Mouse (Mus musculus): ENCODE data around the gene Dmrta1.
A peak's percentile ranks its signal among the peaks of the same experiment; 100 is the strongest.
"Not testable (repeated sequence)": the region's sequence is repeated elsewhere in the genome, so short reads cannot be mapped to it uniquely, and the experiment has no call there.

Dmrta1 gene

GRCm38 (mm10) chr4:89679195-89679594, at the start of gene Dmrta1:
TSS of gene Dmrta1 (plus strand) at chr4:89679436.
- no peak for DNase-seq

DNA sequence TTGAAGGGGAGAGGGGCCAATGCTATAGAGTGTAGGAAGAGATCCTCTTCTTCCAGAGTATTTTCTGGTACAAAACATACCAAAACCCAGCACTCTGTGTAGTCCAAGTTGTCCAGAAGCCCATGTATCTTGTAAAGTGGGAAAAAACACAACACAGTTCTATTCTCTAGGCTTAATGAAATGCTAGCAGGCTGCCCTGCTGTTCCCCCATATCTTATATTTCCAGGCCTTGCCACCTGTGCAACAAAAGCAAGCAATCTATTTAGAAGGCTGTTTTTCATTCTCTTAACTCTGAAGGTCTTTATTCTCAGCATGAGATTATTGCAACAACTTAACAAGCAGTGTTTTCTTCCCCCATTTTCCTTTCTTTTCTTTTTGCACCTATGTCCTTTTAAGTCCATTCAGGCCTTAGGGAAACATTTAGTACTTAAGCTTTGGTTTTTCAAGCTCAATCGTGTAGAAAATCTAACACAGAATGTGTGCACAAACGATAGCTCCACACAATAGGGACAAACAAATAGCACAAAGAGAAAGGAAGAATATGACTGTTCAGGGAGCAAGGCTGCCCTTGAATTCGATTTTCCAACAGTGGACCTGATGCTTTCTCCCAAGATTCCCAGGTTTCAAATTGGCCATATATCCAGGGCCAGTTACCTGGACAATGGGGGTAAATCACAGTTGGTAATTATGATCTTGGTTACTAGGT, 48.7 kb upstream of the Dmrta1 start:
- no peak for DNase-seq

DNA sequence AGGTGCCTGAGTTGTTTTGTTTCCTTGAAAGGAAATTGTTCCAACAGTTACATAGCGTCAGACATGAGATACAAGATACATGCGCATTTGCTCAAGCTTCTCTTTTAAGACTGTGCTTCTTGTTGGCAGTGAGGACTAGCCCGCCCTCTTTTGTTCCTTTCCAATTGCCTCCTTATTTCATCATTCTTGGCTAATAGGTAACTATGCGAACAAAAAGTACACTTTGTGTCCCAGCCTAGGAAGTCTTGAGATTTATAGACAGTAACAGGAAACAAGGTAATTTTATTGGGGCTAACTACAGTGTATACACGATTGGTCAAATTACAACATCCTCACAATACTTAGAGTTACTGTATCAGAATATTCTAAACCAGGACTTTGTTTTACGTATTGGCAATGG, 47.7 kb upstream of the Dmrta1 start:
- no peak for DNase-seq

GRCm38 (mm10) chr4:89638651-89639050, 40.6 kb upstream of the Dmrta1 start:
- no peak for DNase-seq

DNA sequence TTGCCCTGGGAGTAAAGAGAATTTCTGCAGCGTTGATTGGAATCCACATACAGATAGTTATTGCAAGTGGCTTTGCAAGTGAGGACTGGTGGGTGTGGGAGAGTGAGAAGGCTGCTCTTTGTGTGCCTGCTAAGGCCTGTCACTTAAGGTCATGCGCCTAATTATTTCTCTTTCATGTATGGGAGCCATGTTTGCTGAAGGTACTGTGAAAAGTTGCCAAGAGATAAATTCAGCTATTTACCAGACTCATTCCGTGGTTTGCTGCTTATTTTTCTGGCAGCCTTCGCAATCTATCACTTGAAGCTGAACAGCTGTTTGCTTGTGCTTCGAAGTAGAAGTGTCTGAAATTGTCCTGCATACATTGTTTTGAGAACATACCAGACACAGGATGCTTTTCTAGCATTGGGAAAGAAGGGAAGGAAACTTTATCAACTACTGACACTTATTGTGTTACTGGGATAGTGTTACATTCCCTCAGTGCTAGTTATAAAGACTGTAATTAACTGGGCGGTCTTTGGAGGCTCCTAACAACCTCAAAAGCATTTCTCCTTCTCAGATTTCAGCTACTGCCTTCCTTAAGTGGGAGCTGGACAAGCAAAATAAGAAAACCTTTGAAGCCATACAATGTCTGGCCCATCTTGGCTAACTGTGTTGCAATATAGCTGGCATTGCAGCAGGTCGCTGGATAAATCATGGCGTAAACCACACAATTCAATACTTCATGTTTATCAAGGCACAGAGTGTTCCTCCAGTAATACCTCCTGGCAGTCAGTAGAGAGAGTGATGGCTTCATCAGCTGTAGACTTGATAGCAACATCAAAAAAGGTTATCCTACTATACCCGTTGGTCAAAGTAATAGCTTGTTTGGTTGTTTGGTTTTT, 34.8 kb upstream of the Dmrta1 start:
- DNase-seq, result no peak

GRCm38 (mm10) chr4:89650352-89651311, 28.6 kb upstream of the Dmrta1 start:
- no peak for DNase-seq

DNA sequence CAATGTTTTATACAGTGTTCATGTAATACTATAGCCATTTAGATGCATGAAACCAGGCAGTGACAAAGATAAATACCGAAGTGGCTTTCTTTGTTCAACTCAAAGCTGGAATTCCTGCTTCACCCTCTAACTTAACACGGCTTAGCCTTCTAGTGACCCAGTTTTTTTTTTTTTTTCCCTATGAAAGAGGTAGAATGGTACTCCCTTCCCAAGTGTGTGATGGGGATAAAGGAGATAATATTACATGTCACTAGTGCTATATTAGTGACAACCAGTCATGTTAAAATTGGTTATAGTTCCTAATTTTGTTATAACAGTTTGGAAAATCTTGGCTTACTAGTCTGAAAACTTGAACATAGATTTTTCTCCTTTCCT, 27.9 kb upstream of the Dmrta1 start:
- DNase-seq, result no peak

DNA sequence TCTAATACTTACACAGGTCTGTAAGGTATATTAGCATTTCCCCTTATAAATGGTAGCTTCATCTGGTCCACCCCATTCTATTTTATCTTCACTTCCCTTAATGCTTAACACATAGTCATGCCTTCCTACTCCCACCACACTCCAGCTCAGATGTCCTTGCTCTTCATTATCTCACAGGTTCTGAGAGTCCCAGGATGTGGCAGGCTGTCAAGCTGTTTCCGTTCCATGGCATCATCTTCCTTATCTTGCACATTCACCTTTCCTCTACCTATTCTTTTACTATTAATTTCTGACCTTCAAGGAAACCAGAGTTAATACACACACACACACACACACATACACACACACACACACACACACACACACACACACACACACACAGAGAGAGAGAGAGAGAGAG, 27.5 kb upstream of the Dmrta1 start:
- DNase-seq, result no peak

GRCm38 (mm10) chr4:89663406-89663805, 15.8 kb upstream of the Dmrta1 start:
- DNase-seq, result no peak

GRCm38 (mm10) chr4:89674711-89675110, 4.5 kb upstream of the Dmrta1 start:
- no peak for DNase-seq

DNA sequence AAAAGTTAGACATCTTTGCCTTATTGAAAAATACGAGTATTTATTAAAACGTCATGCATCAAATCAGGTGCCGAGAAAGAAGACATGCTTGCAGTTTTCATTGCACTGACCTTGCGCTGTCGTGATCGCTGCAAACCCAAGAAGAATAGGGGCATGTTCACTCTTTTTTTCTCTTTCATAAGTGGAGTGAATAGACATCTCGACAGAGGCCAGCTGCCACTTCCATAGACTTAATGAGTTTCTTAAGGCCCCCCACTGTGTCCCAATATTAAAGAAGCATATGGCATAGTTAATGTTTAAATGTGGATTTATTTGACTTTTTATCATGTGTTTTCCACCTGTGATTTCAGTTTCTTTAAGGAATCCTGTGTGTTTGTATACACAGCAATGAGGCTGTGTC, 1.3 kb upstream of the Dmrta1 start:
- no peak for DNase-seq

- no peak for DNase-seq
Measured at GRCm38 (mm10) chr4:89678713-89679112, 523 bp upstream of the Dmrta1 start.

DNA sequence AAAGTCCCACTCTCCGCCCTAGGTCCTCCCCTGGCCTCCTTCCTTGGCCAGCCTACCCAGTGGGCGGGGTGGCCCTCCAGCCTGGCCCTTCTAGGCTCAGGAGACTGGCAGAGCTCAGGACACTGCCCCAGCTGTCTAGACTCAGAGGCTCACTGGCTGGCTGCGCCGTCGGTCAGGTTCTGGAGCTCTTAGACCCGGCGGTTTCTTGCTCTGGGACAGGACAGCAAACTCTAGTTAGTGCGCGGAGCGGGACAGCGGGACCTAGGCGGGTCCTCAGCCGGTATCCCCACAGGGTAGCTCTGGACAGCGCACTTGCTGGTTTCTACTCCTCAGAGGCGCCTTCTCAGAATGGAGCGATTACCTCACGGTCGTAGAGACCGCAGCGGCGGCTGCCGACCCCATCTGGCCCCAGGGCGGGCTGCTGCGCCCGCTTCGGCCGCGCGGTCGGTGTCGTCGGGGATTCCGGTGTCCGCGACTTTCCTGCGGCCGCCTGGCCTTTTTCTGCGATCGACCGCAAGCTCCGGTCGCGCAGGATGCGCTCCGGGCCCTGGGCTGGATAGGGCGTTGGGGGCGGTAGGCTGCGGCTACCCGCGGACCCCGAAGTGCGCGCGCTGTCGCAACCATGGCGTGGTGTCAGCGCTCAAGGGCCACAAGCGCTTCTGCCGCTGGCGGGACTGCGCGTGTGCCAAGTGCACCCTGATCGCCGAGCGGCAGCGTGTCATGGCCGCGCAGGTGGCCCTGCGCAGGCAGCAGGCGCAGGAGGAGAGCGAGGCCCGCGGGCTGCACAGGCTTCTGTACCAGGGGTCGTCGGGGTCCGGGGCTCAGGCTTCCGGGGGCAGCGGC, 8.9 kb downstream of the Dmrta1 start:
- peak; percentile 43 for DNase-seq

GRCm38 (mm10) chr4:89688804-89689497, 9.7 kb downstream of the Dmrta1 start:
- no peak for DNase-seq

- DNase-seq, result no peak
Measured at GRCm38 (mm10) chr4:89691936-89692335, 12.7 kb downstream of the Dmrta1 start.

DNA sequence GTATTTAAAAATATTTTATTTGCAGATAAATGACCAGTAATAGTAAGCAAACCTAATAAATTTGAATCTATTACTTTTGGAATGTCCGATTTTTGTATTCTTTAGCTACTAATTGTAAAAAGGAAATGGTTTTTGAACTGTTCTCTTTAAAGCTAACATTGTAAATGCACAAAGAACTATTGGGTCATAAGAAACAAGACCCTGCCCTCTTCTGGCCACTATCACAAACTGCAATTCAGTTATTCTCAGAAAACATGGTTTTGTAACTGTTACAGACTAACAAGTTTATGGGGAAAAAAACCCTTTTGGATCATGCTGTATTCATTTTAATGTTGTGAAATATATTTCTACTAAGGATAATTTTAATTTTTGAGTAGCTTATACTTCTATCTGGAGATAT, 13.5 kb downstream of the Dmrta1 start:
- no peak for DNase-seq

DNA sequence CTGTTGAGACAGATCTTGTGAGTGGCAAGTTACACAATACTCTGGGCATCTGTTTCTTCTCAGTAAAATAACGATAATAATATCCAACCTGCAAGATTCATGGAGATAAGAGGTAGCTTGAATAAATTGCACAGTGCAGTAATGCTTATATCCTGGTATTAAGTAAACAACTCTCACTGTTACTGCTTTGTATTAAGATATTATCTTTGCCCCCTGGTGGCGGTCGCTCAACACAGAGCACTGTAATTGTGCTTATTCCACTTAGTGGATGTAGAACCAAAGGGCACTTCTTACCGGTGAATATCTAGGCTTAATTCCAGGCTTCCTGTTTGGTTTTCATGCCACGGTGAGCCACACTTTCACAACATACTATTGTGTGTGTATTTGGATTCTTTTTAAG, 16.4 kb downstream of the Dmrta1 start:
- no peak for DNase-seq

DNA sequence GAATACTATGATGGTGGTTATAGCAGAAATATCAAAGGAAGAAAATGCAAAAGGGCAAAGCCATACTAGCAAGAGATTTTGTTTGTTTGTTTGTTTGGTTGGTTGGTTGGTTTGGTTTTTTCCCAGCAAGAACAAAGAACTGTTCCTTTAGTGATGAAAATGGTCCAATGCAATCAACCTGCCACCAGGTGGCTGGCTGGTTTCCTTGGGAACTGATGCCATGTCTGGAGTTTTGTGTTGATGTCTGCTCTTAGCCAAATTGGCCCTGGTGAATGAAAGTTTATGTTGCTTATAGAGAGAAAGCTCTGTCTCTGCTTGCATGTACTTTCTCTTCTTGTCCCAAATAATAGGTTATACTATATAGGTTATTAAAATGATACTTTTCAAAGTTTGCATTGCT, 18.7 kb downstream of the Dmrta1 start:
- DNase-seq, result no peak

- DNase-seq, result not testable (repeated sequence)
Measured at GRCm38 (mm10) chr4:89723526-89724190, 44.4 kb downstream of the Dmrta1 start.
